Mouse (Mus musculus) hindbrain, embryonic 15.5 days (tissue): ENCODE data around the gene Dpt. TPM values are rescaled to one million over a fixed set of nuclear protein-coding genes. Genes with fewer than 3 reads are reported as not detected.
A peak's percentile ranks its signal among the peaks of the same experiment; 100 is the strongest.
"Not testable (repeated sequence)": the region's sequence is repeated elsewhere in the genome, so short reads cannot be mapped to it uniquely, and the experiment has no call there.

Source experiments
- ATAC-seq: fragments of 200-750 bp; cut with Nextera tagmentation; 2 replicates; pipeline ENCODE4 v1.8.0; 2017; ENCODE audit warnings: low read depth, moderate number of reproducible peaks, moderate TSS enrichment; ENCODE audit not compliant: low FRiP score
- H3K27ac ChIP-seq: fragments of 300-500 bp; sonication (generic); replicated peaks from 2 replicates; pipeline ENCODE4 v1.5.1; 2015; ENCODE audit warnings: mild to moderate bottlenecking, inconsistent platforms
- H3K27me3 ChIP-seq: fragments of 300-500 bp; sonication (generic); 2 replicates; pipeline ENCODE4 v1.6.1; 2015; ENCODE audit warnings: control low read depth, inconsistent platforms
- H3K36me3 ChIP-seq: fragments of 300-500 bp; sonication (generic); 2 replicates; pipeline ENCODE4 v1.6.1; 2015; ENCODE audit warnings: control low read depth, inconsistent platforms
- H3K4me1 ChIP-seq: fragments of 300-500 bp; sonication (generic); replicated peaks from 2 replicates; pipeline ENCODE4 v1.6.1; 2015; ENCODE audit warnings: control low read depth, inconsistent platforms
- H3K4me2 ChIP-seq: fragments of 300-500 bp; sonication (generic); 2 replicates; pipeline ENCODE4 v1.6.1; 2015; ENCODE audit warnings: moderate library complexity, mild to moderate bottlenecking, inconsistent platforms
- H3K4me3 ChIP-seq: fragments of 300-500 bp; sonication (generic); 2 replicates; pipeline ENCODE4 v1.5.1; 2015; ENCODE audit warnings: mild to moderate bottlenecking, inconsistent platforms
- H3K9ac ChIP-seq: fragments of 300-500 bp; sonication (generic); 2 replicates; pipeline ENCODE4 v1.6.1; 2015; ENCODE audit warnings: inconsistent platforms
- H3K9me3 ChIP-seq: fragments of 300-500 bp; sonication (generic); 2 replicates; pipeline ENCODE4 v1.6.1; 2016; ENCODE audit warnings: control low read depth, inconsistent platforms
- WGBS: fragments of 180-500 bp; shearing (Covaris S2); methylation state at CpG from one replicate; pipeline ENCODE4 v1.1.7; 2015; 5-methylcytosine and 5-hydroxymethylcytosine counted together
- polyA plus RNA-seq: library from polyadenylated mRNA; unstranded; fragments of >200 nt; fragmentation: Nextera tagmentation; extraction: Ambion mirVana; gene quantifications from 2 replicates; pipeline ENCODE4 v1.2.1, GENCODE M21; 2015

Dpt gene
- polyA plus RNA-seq = 1.00 and 1.2 TPM in 2 replicates

DNA sequence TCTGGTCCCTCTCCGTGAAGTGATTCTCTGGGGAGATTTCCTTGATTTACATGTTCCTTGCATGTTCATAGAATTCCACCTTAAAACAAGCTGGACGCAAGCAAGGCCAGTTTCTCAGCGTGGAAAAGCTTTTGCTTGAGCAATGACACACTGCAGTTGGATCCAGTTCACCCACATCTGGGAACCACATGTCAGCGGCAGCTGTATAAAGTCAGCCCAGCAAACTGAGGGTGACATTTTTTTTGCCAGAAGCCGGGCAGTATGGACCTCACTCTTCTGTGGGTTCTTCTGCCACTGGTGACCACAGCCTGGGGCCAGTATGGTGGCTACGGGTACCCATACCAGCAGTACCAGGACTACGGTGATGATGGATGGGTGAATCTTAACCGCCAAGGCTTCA is at the start of gene Dpt:
Gene Dpt (plus strand): TSS at position 174 of the 400 bp plus-strand sequence.
- Histone ChIP-seq H3K4me2 (no peak within 1 kb of the TSS), H3K36me3 (no peaks in the 10 kb centered on the region), H3K4me1 (peaks cover 2% of the 10 kb centered on the region; the same call in 1 of the 2 replicates), H3K27ac (no peak within 1 kb of the TSS), H3K9ac (no peak within 1 kb of the TSS), H3K9me3 (no peaks in the 10 kb centered on the region), H3K4me3 (no peak within 1 kb of the TSS), H3K27me3 (no peaks in the 10 kb centered on the region)
- WGBS = 95% methylated on average over 8 of the region's 8 CpGs
- no peak for ATAC-seq

DNA sequence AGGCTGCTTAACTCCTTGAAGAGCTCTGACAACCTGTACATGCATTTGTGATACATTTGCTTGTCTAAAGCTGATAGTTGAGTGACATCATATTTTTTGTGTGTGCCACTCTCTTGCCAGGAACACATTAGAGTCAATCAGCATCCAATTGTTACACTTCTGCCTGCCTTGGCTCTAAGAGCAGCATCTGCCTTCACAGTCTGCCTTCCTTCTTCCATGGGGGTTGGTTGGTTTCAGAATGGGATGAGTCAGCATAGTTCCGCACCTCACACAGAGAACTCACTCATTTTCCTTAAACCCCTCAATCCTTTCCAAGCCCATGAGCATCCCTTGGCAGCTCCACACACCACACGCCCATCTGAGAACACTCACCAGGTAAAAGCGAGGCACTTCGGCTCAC is 42.7 kb upstream of the Dpt start:
- H3K4me1 ChIP-seq = no peaks in the 10 kb centered on the region
- H3K27me3 ChIP-seq = no peaks in the 10 kb centered on the region
- no peak overlapping the region for H3K9ac ChIP-seq
- H3K4me3 ChIP-seq = no peak overlapping the region
- H3K27ac ChIP-seq = no peak overlapping the region
- no peak for ATAC-seq
- 94% methylated on average over 4 of the region's 4 CpGs for WGBS
- H3K4me2 ChIP-seq = no peak overlapping the region
- H3K9me3 ChIP-seq = no peaks in the 10 kb centered on the region
- no peaks in the 10 kb centered on the region for H3K36me3 ChIP-seq

DNA sequence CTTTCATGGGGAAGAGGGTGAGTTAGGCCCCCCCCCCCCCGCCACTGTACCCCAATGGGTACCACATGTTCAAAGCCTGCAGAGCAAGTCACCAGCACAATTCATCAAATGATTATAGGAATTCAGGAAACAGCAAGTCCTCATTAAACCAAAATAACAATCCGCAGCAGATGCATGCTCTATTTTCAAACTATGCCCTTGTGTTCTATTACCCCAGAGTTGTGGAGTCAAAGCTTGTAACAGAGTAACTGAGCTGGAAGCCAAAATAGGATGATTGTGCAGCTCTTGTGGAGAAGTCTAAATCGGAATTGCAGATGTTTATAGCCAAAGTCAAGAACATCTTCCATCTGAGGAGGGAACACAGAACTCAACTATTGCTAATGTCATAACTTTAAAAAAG is 40.8 kb upstream of the Dpt start:
- WGBS = 86% methylated on average over 3 of the region's 3 CpGs
- H3K27ac ChIP-seq = no peak overlapping the region
- no peak overlapping the region for H3K4me2 ChIP-seq
- no peak overlapping the region for H3K9ac ChIP-seq
- H3K4me3 ChIP-seq = no peak overlapping the region
- no peaks in the 10 kb centered on the region for H3K4me1 ChIP-seq
- no peaks in the 10 kb centered on the region for H3K36me3 ChIP-seq
- ATAC-seq = no peak
- H3K9me3 ChIP-seq = no peaks in the 10 kb centered on the region
- H3K27me3 ChIP-seq = no peaks in the 10 kb centered on the region

DNA sequence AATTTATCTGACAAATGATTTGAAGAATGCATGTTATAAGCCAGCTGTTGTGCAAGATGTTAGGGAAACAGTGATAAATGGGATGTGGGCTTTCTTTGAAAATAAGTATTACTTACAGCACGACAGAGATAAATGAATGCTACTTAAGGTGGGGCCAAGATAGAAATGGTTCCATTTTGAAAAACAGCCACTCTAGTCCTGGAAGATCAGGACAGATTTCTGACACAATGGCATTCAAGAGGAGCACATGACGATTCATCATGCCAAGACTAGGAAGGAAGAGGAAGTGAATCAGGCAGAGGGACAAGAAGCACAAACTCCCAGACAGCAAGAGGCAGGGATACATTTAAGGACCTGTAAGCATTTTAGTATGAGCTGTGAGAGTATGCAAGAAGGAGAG is 39.5 kb upstream of the Dpt start:
- Histone ChIP-seq H3K4me2 (no peak overlapping the region), H3K4me1 (no peaks in the 10 kb centered on the region), H3K27ac (no peak overlapping the region), H3K4me3 (no peak overlapping the region), H3K27me3 (no peaks in the 10 kb centered on the region), H3K9me3 (no peaks in the 10 kb centered on the region), H3K9ac (no peak overlapping the region), H3K36me3 (no peaks in the 10 kb centered on the region)
- 72% methylated on average over 2 of the region's 2 CpGs for WGBS
- ATAC-seq = no peak

DNA sequence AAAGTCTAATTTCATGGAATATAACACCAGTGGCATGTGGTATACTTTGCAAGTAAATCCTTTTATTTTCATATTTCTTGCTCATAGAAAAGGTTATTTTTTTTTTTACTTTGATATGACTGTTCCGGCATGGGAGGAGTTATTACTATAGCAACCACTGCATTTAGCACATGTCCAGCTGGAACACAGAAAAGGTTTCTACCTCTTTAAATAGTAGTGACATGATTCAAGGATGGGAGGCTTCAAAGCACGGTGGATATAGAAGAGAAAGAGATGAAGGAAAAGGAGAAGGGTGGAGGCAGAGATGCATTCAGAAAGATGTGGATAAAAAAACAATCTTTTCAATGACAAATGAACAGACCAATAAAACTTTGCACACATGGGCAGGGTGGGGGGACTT is 38.0 kb upstream of the Dpt start:
- no peak for ATAC-seq
- Histone ChIP-seq H3K4me2 (no peak overlapping the region), H3K36me3 (no peaks in the 10 kb centered on the region), H3K9ac (no peak overlapping the region), H3K9me3 (no peaks in the 10 kb centered on the region), H3K4me3 (no peak overlapping the region), H3K27me3 (no peaks in the 10 kb centered on the region), H3K27ac (no peak overlapping the region), H3K4me1 (no peaks in the 10 kb centered on the region)
- 66% methylated on average over 2 of the region's 2 CpGs for WGBS

DNA sequence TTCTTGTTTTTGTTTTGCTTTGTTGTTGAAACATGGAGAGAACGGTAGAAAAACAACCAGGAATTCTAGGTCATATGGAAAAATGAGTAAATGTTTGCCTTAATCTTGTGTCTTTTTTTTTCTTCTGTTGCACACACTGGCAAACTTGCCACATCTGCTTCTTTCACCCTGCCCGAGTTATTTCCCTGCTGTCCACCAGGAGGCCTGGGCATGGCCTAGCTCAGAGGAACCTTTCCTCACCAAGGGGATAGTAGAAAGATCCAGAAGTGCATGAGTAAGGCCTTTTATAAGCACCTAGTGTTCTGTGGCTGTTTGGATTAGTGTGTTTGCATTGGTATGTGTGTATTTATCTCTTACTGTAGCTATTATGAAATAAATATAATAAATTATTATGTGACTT is 34.2 kb upstream of the Dpt start:
- Histone ChIP-seq H3K27ac (no peak overlapping the region), H3K9ac (no peak overlapping the region), H3K4me1 (no peaks in the 10 kb centered on the region), H3K9me3 (no peaks in the 10 kb centered on the region), H3K4me3 (no peak overlapping the region), H3K27me3 (no peaks in the 10 kb centered on the region), H3K4me2 (no peak overlapping the region), H3K36me3 (no peaks in the 10 kb centered on the region)
- 80% methylated on average over 2 of the region's 2 CpGs for WGBS
- ATAC-seq = no peak

DNA sequence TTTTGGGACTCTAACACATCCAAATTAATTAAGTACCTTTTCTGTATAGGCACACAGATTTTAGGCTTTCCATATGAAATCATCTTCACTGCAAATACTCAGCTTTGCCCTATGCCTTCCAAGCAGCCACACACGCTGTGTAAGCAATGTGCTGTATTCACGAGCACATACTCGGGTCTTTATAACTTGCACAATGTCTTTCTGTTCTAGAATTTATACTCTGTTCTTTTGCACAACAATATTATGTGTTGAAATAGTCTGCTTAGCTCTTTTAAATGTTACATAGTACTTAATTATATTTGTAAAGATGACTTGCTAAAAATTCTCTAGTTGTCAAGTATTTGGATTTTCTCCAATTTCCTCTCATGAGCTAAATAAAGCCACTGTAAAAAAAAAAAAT is 29.8 kb upstream of the Dpt start:
- no peaks in the 10 kb centered on the region for H3K9me3 ChIP-seq
- H3K4me1 ChIP-seq = no peaks in the 10 kb centered on the region
- no peaks in the 10 kb centered on the region for H3K36me3 ChIP-seq
- H3K4me2 ChIP-seq = no peak overlapping the region
- no peak overlapping the region for H3K9ac ChIP-seq
- H3K4me3 ChIP-seq = no peak overlapping the region
- no peak overlapping the region for H3K27ac ChIP-seq
- no peaks in the 10 kb centered on the region for H3K27me3 ChIP-seq
- WGBS = 82% methylated on average over 3 of the region's 3 CpGs
- no peak for ATAC-seq

DNA sequence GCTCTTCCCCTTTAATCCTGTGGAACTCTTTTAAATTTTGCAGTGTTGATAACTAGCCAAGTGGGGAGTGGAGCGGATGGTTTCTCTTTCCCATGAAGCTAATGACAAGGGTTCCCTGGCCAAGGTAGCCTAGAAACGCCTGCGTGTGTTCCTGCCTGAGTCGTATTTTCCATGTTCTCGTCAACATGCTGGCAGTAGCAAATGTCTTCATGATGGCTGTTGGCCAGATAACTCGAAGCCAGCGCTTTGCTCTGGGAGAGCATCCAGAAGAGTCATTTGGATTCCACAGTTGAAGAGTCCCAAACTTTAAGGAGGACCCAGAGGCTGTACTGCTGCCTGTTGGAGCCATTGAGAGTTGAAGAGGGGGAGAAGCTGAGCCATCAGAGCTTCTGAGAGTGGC is 25.8 kb upstream of the Dpt start:
- peak; percentile 63 for ATAC-seq
- WGBS = 71% methylated on average over 7 of the region's 7 CpGs
- Histone ChIP-seq H3K9ac (no peak overlapping the region), H3K9me3 (no peaks in the 10 kb centered on the region), H3K27ac (0 out of 2 replicates have a peak overlapping the region, but pooled peaks have one; percentile 14), H3K4me1 (no peaks in the 10 kb centered on the region), H3K36me3 (no peaks in the 10 kb centered on the region), H3K4me3 (no peak overlapping the region), H3K27me3 (no peaks in the 10 kb centered on the region), H3K4me2 (no peak overlapping the region)

DNA sequence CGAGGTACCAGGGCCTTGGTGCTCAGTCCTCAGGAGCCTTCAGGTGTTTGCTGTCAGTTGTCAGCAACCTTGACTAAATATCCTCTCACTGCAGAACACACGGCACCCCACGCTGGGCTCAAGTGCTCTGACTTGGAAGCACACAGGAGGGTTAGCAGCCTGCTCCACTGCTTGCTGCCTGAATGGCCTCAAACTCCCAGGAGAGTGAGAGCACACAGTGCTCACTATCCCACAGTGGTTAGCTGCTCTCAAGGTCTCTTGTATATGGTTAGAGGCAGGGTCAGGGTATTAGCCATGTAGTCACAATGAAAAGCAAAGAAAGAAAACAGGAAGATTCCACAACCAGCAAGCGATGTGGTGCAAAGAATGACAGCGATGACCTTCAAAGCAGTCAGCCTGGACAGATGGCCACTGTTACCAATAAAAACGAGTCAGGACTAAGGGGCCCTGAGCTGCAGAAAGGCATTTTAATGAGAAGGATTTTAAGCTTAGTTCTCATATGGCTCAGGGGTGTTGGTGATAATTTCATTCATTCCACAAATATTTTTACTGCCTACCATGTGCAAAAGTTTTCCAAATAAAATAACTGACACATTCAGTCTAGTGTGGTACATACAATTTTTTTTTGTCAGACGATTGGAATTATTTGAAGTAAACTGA is 15.5 kb upstream of the Dpt start:
- H3K9ac ChIP-seq = no peak overlapping the region
- 51% methylated on average over 7 of the region's 7 CpGs for WGBS

DNA sequence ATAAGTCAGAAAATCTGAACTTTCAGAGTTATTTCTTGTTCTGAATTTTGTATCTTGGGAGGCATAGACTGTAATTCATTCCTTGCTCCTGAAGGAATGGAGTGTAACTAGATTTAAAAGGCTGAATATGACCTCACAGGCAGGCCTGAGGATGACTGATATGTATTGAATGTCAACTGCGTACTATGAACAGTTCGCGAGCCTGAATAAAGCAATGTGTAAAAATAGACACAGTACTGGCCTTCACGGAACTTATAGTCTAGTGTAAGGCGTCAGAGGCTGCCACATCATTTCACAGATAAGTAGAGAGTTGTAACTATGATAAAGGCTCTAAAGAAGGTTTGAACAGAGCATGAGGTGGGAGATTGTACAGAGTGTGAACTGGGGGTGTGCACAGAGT is 10.3 kb upstream of the Dpt start:
- Histone ChIP-seq H3K27ac (no peak overlapping the region), H3K4me1 (no peaks in the 10 kb centered on the region), H3K27me3 (no peaks in the 10 kb centered on the region)

More for the DNA sequence above, 15.5 kb upstream of the Dpt start:
- no peak overlapping the region for H3K4me3 ChIP-seq
- H3K9me3 ChIP-seq = no peaks in the 10 kb centered on the region
- ATAC-seq = no peak
- H3K4me2 ChIP-seq = no peak overlapping the region
- no peak overlapping the region for H3K27ac ChIP-seq
- no peaks in the 10 kb centered on the region for H3K36me3 ChIP-seq
- no peaks in the 10 kb centered on the region for H3K27me3 ChIP-seq
- 0 out of 2 replicates have a peak, but pooled peaks cover 5% of the 10 kb centered on the region for H3K4me1 ChIP-seq

DNA sequence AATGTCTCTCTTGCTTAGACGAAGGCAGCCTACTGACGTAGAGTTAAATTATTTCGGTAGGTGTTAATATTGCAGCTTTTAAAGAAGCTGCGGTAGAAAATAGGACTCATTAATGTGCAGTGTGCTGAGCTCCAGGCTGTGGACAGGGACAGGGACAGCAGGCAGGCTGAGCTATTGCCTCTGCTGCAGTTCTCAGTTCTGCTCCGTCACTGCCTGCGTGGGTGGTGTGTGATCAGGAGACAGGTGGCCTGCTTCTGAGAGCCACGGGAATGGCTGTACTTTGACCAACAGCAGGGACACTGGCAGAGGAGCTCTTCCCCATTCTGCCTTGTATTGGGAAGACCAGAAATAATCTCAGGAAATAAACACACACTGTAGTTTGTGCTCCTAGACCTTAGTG is 8.7 kb upstream of the Dpt start:
- no peak overlapping the region for H3K4me3 ChIP-seq
- H3K27me3 ChIP-seq = no peaks in the 10 kb centered on the region
- H3K36me3 ChIP-seq = no peaks in the 10 kb centered on the region
- H3K9me3 ChIP-seq = no peaks in the 10 kb centered on the region
- WGBS = 74% methylated on average over 7 of the region's 7 CpGs
- H3K9ac ChIP-seq = no peak overlapping the region
- no peak for ATAC-seq
- no peak overlapping the region for H3K27ac ChIP-seq
- no peaks in the 10 kb centered on the region for H3K4me1 ChIP-seq
- H3K4me2 ChIP-seq = no peak overlapping the region

More for the DNA sequence above, 10.3 kb upstream of the Dpt start:
- ATAC-seq = no peak
- no peak overlapping the region for H3K4me3 ChIP-seq
- no peak overlapping the region for H3K9ac ChIP-seq
- no peak overlapping the region for H3K4me2 ChIP-seq
- no peaks in the 10 kb centered on the region for H3K36me3 ChIP-seq
- H3K9me3 ChIP-seq = no peaks in the 10 kb centered on the region
- 95% methylated on average over 5 of the region's 5 CpGs for WGBS

DNA sequence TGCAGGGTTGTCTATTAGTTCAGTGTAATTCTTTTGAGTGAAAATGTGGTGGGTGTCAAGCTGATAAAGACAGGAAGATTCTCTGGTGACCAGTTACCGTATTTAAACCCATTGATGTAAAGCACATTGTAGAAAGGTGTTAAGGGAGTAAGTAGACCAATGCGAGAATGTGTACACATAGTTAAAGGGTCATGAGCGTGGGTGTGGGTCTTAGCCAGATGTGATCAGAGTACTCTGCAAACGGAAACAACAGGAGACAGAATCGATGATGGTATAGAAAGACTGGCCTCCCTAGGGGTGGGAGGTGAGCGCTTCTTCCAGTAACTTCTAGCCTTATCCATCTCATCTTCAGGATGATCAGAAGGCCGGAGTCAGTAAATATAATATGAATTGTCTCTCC is 8.2 kb upstream of the Dpt start:
- no peaks in the 10 kb centered on the region for H3K36me3 ChIP-seq
- 93% methylated on average over 7 of the region's 7 CpGs for WGBS
- no peak overlapping the region for H3K4me2 ChIP-seq
- no peak overlapping the region for H3K9ac ChIP-seq
- H3K27me3 ChIP-seq = no peaks in the 10 kb centered on the region
- H3K4me3 ChIP-seq = no peak overlapping the region
- no peaks in the 10 kb centered on the region for H3K9me3 ChIP-seq
- no peak overlapping the region for H3K27ac ChIP-seq
- no peak for ATAC-seq
- H3K4me1 ChIP-seq = no peaks in the 10 kb centered on the region

DNA sequence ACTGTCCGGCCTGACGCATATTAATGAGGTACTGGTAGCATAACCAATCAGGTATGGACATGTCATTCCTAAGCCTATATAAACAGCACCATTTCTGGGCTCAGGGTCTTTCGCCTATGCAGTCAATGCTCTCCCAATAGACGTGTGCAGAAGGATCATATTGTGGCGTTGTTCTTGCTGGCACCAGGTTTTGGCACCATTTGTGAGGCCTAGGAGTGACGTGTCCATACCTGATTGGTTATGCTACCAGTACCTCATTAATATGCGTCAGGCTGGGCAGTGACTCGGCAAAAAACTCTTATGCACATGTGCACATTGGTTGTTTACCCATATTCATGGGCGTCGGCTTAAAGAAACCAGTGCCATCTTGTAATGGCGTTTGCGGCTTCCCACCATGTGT is 6.1 kb upstream of the Dpt start:
- not testable (repeated sequence) for ATAC-seq, H3K27me3 ChIP-seq
- WGBS = 95% methylated on average over 12 of the region's 12 CpGs

More for the DNA sequence above, 6.1 kb upstream of the Dpt start:
- not testable (repeated sequence) for H3K9me3 ChIP-seq, H3K4me1 ChIP-seq, H3K4me2 ChIP-seq, H3K9ac ChIP-seq, H3K4me3 ChIP-seq, H3K36me3 ChIP-seq, H3K27ac ChIP-seq
